Mouse (Mus musculus) forebrain, embryonic 13.5 days (tissue): ENCODE data around the gene Six1. TPM values are rescaled to one million over a fixed set of nuclear protein-coding genes. Genes with fewer than 3 reads are reported as not detected.
A peak's percentile ranks its signal among the peaks of the same experiment; 100 is the strongest.

Experiments
- ATAC-seq: fragments of 200-750 bp; cut with Nextera tagmentation; 2 replicates; pipeline ENCODE4 v1.8.0; 2017
- H3K27ac ChIP-seq: fragments of 300-500 bp; sonication (generic); 2 replicates; pipeline ENCODE4 v1.5.1; 2015; ENCODE audit warnings: inconsistent platforms, mild to moderate bottlenecking, moderate library complexity
- H3K27me3 ChIP-seq: fragments of 300-500 bp; sonication (generic); 2 replicates; pipeline ENCODE4 v1.6.1; 2015; ENCODE audit warnings: mild to moderate bottlenecking, inconsistent platforms
- H3K36me3 ChIP-seq: fragments of 300-500 bp; sonication (generic); 2 replicates; pipeline ENCODE4 v1.6.1; 2015; ENCODE audit warnings: mild to moderate bottlenecking, inconsistent platforms; ENCODE audit not compliant: poor library complexity, severe bottlenecking
- H3K4me1 ChIP-seq: fragments of 300-500 bp; sonication (generic); 2 replicates; pipeline ENCODE4 v1.6.1; 2015; ENCODE audit warnings: inconsistent platforms
- H3K4me2 ChIP-seq: fragments of 300-500 bp; sonication (generic); 2 replicates; pipeline ENCODE4 v1.6.1; 2015; ENCODE audit warnings: inconsistent platforms, mild to moderate bottlenecking, moderate library complexity
- H3K4me3 ChIP-seq: fragments of 300-500 bp; sonication (generic); 2 replicates; pipeline ENCODE4 v1.5.1; 2015; ENCODE audit warnings: mild to moderate bottlenecking, inconsistent platforms
- H3K9ac ChIP-seq: fragments of 300-500 bp; sonication (generic); 2 replicates; pipeline ENCODE4 v1.6.1; 2015; ENCODE audit warnings: mild to moderate bottlenecking, inconsistent platforms
- H3K9me3 ChIP-seq: fragments of 300-500 bp; sonication (generic); replicated peaks from 2 replicates; pipeline ENCODE4 v1.6.1; 2016; ENCODE audit warnings: inconsistent platforms
- WGBS: fragments of 180-500 bp; shearing (Covaris S2); methylation state at CpG from one replicate; pipeline ENCODE4 v1.1.7; 2015; 5-methylcytosine and 5-hydroxymethylcytosine counted together
- polyA plus RNA-seq: library from polyadenylated mRNA; unstranded; fragments of >200 nt; fragmentation: Nextera tagmentation; extraction: Ambion mirVana; gene quantifications from 2 replicates; pipeline ENCODE4 v1.2.1, GENCODE M21; 2015

The Six1 gene
- polyA plus RNA-seq, 1 experiment from 2014 or later = 0.22 TPM

- peak; percentile 14; the same call in 1 of the 2 replicates for ATAC-seq
- peaks cover 8% of the 10 kb centered on the region; the same call in 1 of the 2 replicates for H3K4me1 ChIP-seq
- no peak overlapping the region for H3K4me2 ChIP-seq
- H3K36me3 ChIP-seq = no peaks in the 10 kb centered on the region
- no peak overlapping the region for H3K4me3 ChIP-seq
- no peaks in the 10 kb centered on the region for H3K9me3 ChIP-seq
- no peak overlapping the region for H3K9ac ChIP-seq
- under 1% methylated on average over 41 of the region's 41 CpGs for WGBS
- H3K27ac ChIP-seq = no peak overlapping the region
- peaks cover 94% of the 10 kb centered on the region for H3K27me3 ChIP-seq
Measured at GRCm38 (mm10) chr12:73038992-73039938, 14.4 kb downstream of the Six1 start.

GRCm38 (mm10) chr12:73038441-73038991, 15.2 kb downstream of the Six1 start:
- ATAC-seq = no peak
- H3K36me3 ChIP-seq = no peaks in the 10 kb centered on the region
- peaks cover 7% of the 10 kb centered on the region; the same call in 1 of the 2 replicates for H3K4me1 ChIP-seq
- no peak overlapping the region for H3K4me2 ChIP-seq
- no peak overlapping the region for H3K9ac ChIP-seq
- H3K27me3 ChIP-seq = peaks cover 93% of the 10 kb centered on the region
- no peaks in the 10 kb centered on the region for H3K9me3 ChIP-seq
- H3K4me3 ChIP-seq = no peak overlapping the region
- WGBS = under 1% methylated on average over 12 of the region's 12 CpGs
- no peak overlapping the region for H3K27ac ChIP-seq

- Histone ChIP-seq H3K4me1 (peaks cover 7% of the 10 kb centered on the region; the same call in 1 of the 2 replicates), H3K27ac (no peak overlapping the region), H3K9ac (no peak overlapping the region), H3K4me2 (no peak overlapping the region), H3K27me3 (peaks cover 94% of the 10 kb centered on the region), H3K36me3 (no peaks in the 10 kb centered on the region), H3K4me3 (no peak overlapping the region), H3K9me3 (no peaks in the 10 kb centered on the region)
- WGBS = 6% methylated on average over 7 of the region's 7 CpGs
- no peak for ATAC-seq
Measured at GRCm38 (mm10) chr12:73037385-73038160, 16.1 kb downstream of the Six1 start.

- Histone ChIP-seq H3K27me3 (peaks cover 89% of the 10 kb centered on the region), H3K36me3 (no peaks in the 10 kb centered on the region), H3K4me1 (peaks cover 7% of the 10 kb centered on the region; the same call in 1 of the 2 replicates), H3K9ac (no peak overlapping the region), H3K4me2 (peak overlapping the region; percentile 12; the same call in 1 of the 2 replicates), H3K9me3 (no peaks in the 10 kb centered on the region), H3K27ac (no peak overlapping the region), H3K4me3 (0 out of 2 replicates have a peak overlapping the region, but pooled peaks have one; percentile 9)
- WGBS = 2% methylated on average over 41 of the region's 43 CpGs
- no peak for ATAC-seq
Measured at GRCm38 (mm10) chr12:73034901-73035895, 18.5 kb downstream of the Six1 start.

- H3K36me3 ChIP-seq = no peaks in the 10 kb centered on the region
- 72% methylated on average over 3 of the region's 3 CpGs for WGBS
- peaks cover 7% of the 10 kb centered on the region; the same call in 1 of the 2 replicates for H3K4me1 ChIP-seq
- H3K27me3 ChIP-seq = peaks cover 69% of the 10 kb centered on the region
- H3K4me2 ChIP-seq = no peak overlapping the region
- H3K9me3 ChIP-seq = no peaks in the 10 kb centered on the region
- H3K4me3 ChIP-seq = no peak overlapping the region
- H3K9ac ChIP-seq = no peak overlapping the region
- H3K27ac ChIP-seq = no peak overlapping the region
- ATAC-seq = no peak
Measured at GRCm38 (mm10) chr12:73032665-73033064, 21.0 kb downstream of the Six1 start.

- Histone ChIP-seq H3K9ac (no peak overlapping the region), H3K36me3 (no peaks in the 10 kb centered on the region), H3K4me1 (peaks cover 7% of the 10 kb centered on the region; the same call in 1 of the 2 replicates), H3K9me3 (no peaks in the 10 kb centered on the region), H3K4me3 (no peak overlapping the region), H3K27me3 (peaks cover 58% of the 10 kb centered on the region), H3K4me2 (no peak overlapping the region), H3K27ac (no peak overlapping the region)
- ATAC-seq = no peak
- WGBS = 62% methylated on average over 4 of the region's 4 CpGs
Measured at GRCm38 (mm10) chr12:73031315-73031714, 22.4 kb downstream of the Six1 start.

- Histone ChIP-seq H3K27ac (no peak overlapping the region), H3K36me3 (no peaks in the 10 kb centered on the region), H3K9me3 (no peaks in the 10 kb centered on the region), H3K4me2 (no peak overlapping the region), H3K4me3 (no peak overlapping the region), H3K27me3 (peaks cover 8% of the 10 kb centered on the region; the same call in 1 of the 2 replicates), H3K4me1 (no peaks in the 10 kb centered on the region), H3K9ac (no peak overlapping the region)
- WGBS = 85% methylated on average over 8 of the region's 8 CpGs
- ATAC-seq = no peak
Measured at GRCm38 (mm10) chr12:73025490-73025889, 28.2 kb downstream of the Six1 start.

- ATAC-seq = no peak; the same call in 1 of the 2 replicates
- no peak overlapping the region for H3K4me3 ChIP-seq
- no peak overlapping the region for H3K27ac ChIP-seq
- no peaks in the 10 kb centered on the region for H3K27me3 ChIP-seq
- no peaks in the 10 kb centered on the region for H3K36me3 ChIP-seq
- H3K4me1 ChIP-seq = no peaks in the 10 kb centered on the region
- no peaks in the 10 kb centered on the region for H3K9me3 ChIP-seq
- no peak overlapping the region for H3K9ac ChIP-seq
- 8% methylated on average over 4 of the region's 4 CpGs for WGBS
- H3K4me2 ChIP-seq = no peak overlapping the region
Measured at GRCm38 (mm10) chr12:73020941-73021340, 32.7 kb downstream of the Six1 start.

GRCm38 (mm10) chr12:73020422-73020821, 33.3 kb downstream of the Six1 start:
- no peak for ATAC-seq
- Histone ChIP-seq H3K4me3 (no peak overlapping the region), H3K4me2 (no peak overlapping the region), H3K4me1 (no peaks in the 10 kb centered on the region), H3K9me3 (no peaks in the 10 kb centered on the region), H3K9ac (no peak overlapping the region), H3K27ac (no peak overlapping the region), H3K27me3 (no peaks in the 10 kb centered on the region), H3K36me3 (no peaks in the 10 kb centered on the region)
- 50% methylated on average over 3 of the region's 3 CpGs for WGBS

- Histone ChIP-seq H3K4me3 (no peak overlapping the region), H3K9ac (no peak overlapping the region), H3K4me1 (no peaks in the 10 kb centered on the region), H3K27me3 (no peaks in the 10 kb centered on the region), H3K4me2 (no peak overlapping the region), H3K9me3 (no peaks in the 10 kb centered on the region), H3K36me3 (no peaks in the 10 kb centered on the region), H3K27ac (no peak overlapping the region)
- WGBS = 80% methylated on average over 4 of the region's 4 CpGs
- ATAC-seq = no peak
Measured at GRCm38 (mm10) chr12:73018838-73019237, 34.8 kb downstream of the Six1 start.

GRCm38 (mm10) chr12:73016171-73016570, 37.5 kb downstream of the Six1 start:
- H3K9ac ChIP-seq = no peak overlapping the region
- no peaks in the 10 kb centered on the region for H3K36me3 ChIP-seq
- no peak overlapping the region for H3K4me2 ChIP-seq
- WGBS = 83% methylated on average over 4 of the region's 4 CpGs
- no peak overlapping the region for H3K4me3 ChIP-seq
- no peaks in the 10 kb centered on the region for H3K9me3 ChIP-seq
- no peak for ATAC-seq
- H3K27ac ChIP-seq = no peak overlapping the region
- no peaks in the 10 kb centered on the region for H3K4me1 ChIP-seq
- no peaks in the 10 kb centered on the region for H3K27me3 ChIP-seq
